Mouse (Mus musculus) heart, embryonic 14.5 days (tissue): Measurements from ENCODE around the gene Eci3. TPM values are rescaled to one million over a fixed set of nuclear protein-coding genes. Genes with fewer than 3 reads are reported as not detected.
A peak's percentile ranks its signal among the peaks of the same experiment; 100 is the strongest.

Experiments used
- ATAC-seq: fragments of 200-750 bp; cut with Nextera tagmentation; 2 replicates; pipeline ENCODE4 v1.8.0; 2017; ENCODE audit warnings: low read depth, moderate TSS enrichment; ENCODE audit not compliant: insufficient number of reproducible peaks, insufficient read depth, low FRiP score
- H3K27ac ChIP-seq, 2 experiments: fragments of 200-500 bp in 1 of 2; fragments of 300-500 bp in 1 of 2; sonication (generic) in 1 of 2; replicated peaks in 1 of 2; 2 replicates each; pipeline ENCODE4 v1.5.1; 2012 to 2014; ENCODE audit warnings: low read depth in 2 of 2, low read length in 2 of 2, control low read depth in 1 of 2, mild to moderate bottlenecking in 1 of 2, mixed read lengths in 1 of 2; ENCODE audit not compliant: control insufficient read depth in 1 of 2, insufficient read depth in 1 of 2
- H3K27me3 ChIP-seq: fragments of 300-500 bp; sonication (generic); 2 replicates; pipeline ENCODE4 v1.6.1; 2014; ENCODE audit warnings: mild to moderate bottlenecking, low read length, control low read depth; ENCODE audit not compliant: control insufficient read depth, insufficient read depth
- H3K36me3 ChIP-seq: fragments of 300-500 bp; sonication (generic); 2 replicates; pipeline ENCODE4 v1.6.1; 2014; ENCODE audit warnings: mild to moderate bottlenecking, control low read depth, low read length, mixed read lengths; ENCODE audit not compliant: control insufficient read depth, insufficient read depth
- H3K4me1 ChIP-seq, 2 experiments: fragments of 200-500 bp in 1 of 2; fragments of 300-500 bp in 1 of 2; sonication (generic) in 1 of 2; 2 replicates each; pipeline ENCODE4 v1.6.1; 2012 to 2014; ENCODE audit warnings: low read length in 2 of 2, control low read depth in 1 of 2, mixed read lengths in 1 of 2; ENCODE audit not compliant: control insufficient read depth in 2 of 2, insufficient read depth in 2 of 2
- H3K4me2 ChIP-seq: fragments of 300-500 bp; sonication (generic); 2 replicates; pipeline ENCODE4 v1.6.1; 2014; ENCODE audit warnings: mild to moderate bottlenecking, low read length
- H3K4me3 ChIP-seq, 2 experiments: fragments of 200-500 bp in 1 of 2; fragments of 300-500 bp in 1 of 2; sonication (generic) in 1 of 2; 2 replicates each; pipeline ENCODE4 v1.5.1; 2012 to 2014; ENCODE audit warnings: low read length in 2 of 2, mild to moderate bottlenecking in 2 of 2, control low read depth in 1 of 2, low read depth in 1 of 2, moderate library complexity in 1 of 2; ENCODE audit not compliant: control insufficient read depth in 1 of 2, insufficient read depth in 1 of 2
- H3K9ac ChIP-seq: fragments of 300-500 bp; sonication (generic); 2 replicates; pipeline ENCODE4 v1.6.1; 2014; ENCODE audit warnings: mild to moderate bottlenecking, low read length
- H3K9me3 ChIP-seq: fragments of 300-500 bp; sonication (generic); 2 replicates; pipeline ENCODE4 v1.6.1; 2016; ENCODE audit warnings: low read length, control low read depth; ENCODE audit not compliant: control insufficient read depth
- WGBS: fragments of 180-500 bp; shearing (Covaris S2); extraction: QIAGEN DNeasy Blood & Tissue Kit; methylation state at CpG from one replicate; pipeline ENCODE4 v1.1.7; 2014; 5-methylcytosine and 5-hydroxymethylcytosine counted together
- polyA plus RNA-seq: library from polyadenylated mRNA; unstranded; fragments of >200 nt; fragmentation: Nextera tagmentation; extraction: Ambion mirVana; gene quantifications from 2 replicates; pipeline ENCODE4 v1.2.1, GENCODE M21; 2014

Gene Eci3
- polyA plus RNA-seq = 0.49 and 0.66 TPM in 2 replicates

- Histone ChIP-seq H3K4me2 (peak within 1 kb of the TSS; percentile 87), H3K9ac (peak within 1 kb of the TSS; percentile 69), H3K4me1 (peaks cover 2 to 5% of the 10 kb centered on the region in 2 experiments; a peak in 3 of 4 replicates), H3K9me3 (no peaks in the 10 kb centered on the region), H3K27ac (no peak within 1 kb of the TSS), H3K4me3 (peak within 1 kb of the TSS; percentile 41 to 52), H3K36me3 (no peaks in the 10 kb centered on the region), H3K27me3 (peaks cover 9% of the 10 kb centered on the region; the same call in 1 of the 2 replicates)
- 3% methylated on average over 32 of the region's 32 CpGs for WGBS
- 0 out of 2 replicates have a peak, but pooled peaks have one; percentile 68 for ATAC-seq
Observed at GRCm38 (mm10) chr13:34963511-34964397, at the start of gene Eci3. Gene Eci3, minus strand, starts transcription at chr13:34963810.

- Histone ChIP-seq H3K9me3 (peaks cover 6% of the 10 kb centered on the region; the same call in 1 of the 2 replicates), H3K4me1 (peaks cover 2 to 18% of the 10 kb centered on the region in 2 experiments; a peak in 3 of 4 replicates), H3K27ac (no peak overlapping the region), H3K27me3 (no peaks in the 10 kb centered on the region), H3K4me2 (no peak overlapping the region), H3K36me3 (no peaks in the 10 kb centered on the region), H3K9ac (no peak overlapping the region), H3K4me3 (no peak overlapping the region)
- ATAC-seq = no peak
- 37% methylated on average over 2 of the region's 2 CpGs for WGBS
Observed at GRCm38 (mm10) chr13:34995925-34996324, 32.3 kb upstream of the Eci3 start.

GRCm38 (mm10) chr13:34993983-34994811 is 30.6 kb upstream of the Eci3 start:
- H3K9ac ChIP-seq = peak overlapping the region; percentile 77
- peaks cover 15% of the 10 kb centered on the region for H3K36me3 ChIP-seq
- peak; percentile 95 for ATAC-seq
- peak overlapping the region; percentile 77 to 96 for H3K27ac ChIP-seq
- peak overlapping the region; percentile 83 for H3K4me2 ChIP-seq
- H3K27me3 ChIP-seq = no peaks in the 10 kb centered on the region
- peaks cover 2 to 18% of the 10 kb centered on the region in 2 experiments; a peak in 3 of 4 replicates for H3K4me1 ChIP-seq
- H3K4me3 ChIP-seq = peak overlapping the region; percentile 50 to 91
- 1% methylated on average over 33 of the region's 33 CpGs for WGBS
- H3K9me3 ChIP-seq = peaks cover 6% of the 10 kb centered on the region; the same call in 1 of the 2 replicates

- peaks cover 6% of the 10 kb centered on the region; the same call in 1 of the 2 replicates for H3K9me3 ChIP-seq
- peak overlapping the region; percentile 77 to 96 for H3K27ac ChIP-seq
- H3K27me3 ChIP-seq = no peaks in the 10 kb centered on the region
- under 1% methylated on average over 22 of the region's 22 CpGs for WGBS
- H3K4me2 ChIP-seq = peak overlapping the region; percentile 83
- H3K9ac ChIP-seq = peak overlapping the region; percentile 77
- peak; percentile 54 for ATAC-seq
- peaks cover 21% of the 10 kb centered on the region for H3K36me3 ChIP-seq
- peak overlapping the region; percentile 50 to 91 for H3K4me3 ChIP-seq
- H3K4me1 ChIP-seq = peaks cover 2 to 18% of the 10 kb centered on the region in 2 experiments; a peak in 3 of 4 replicates
Observed at GRCm38 (mm10) chr13:34993595-34993982, 30.0 kb upstream of the Eci3 start.

GRCm38 (mm10) chr13:34993085-34993484 is 29.5 kb upstream of the Eci3 start:
- WGBS = 79% methylated on average over 4 of the region's 4 CpGs

GRCm38 (mm10) chr13:34991581-34992273 is 28.1 kb upstream of the Eci3 start:
- H3K9me3 ChIP-seq = no peaks in the 10 kb centered on the region
- H3K4me3 ChIP-seq = no peak overlapping the region
- no peaks in the 10 kb centered on the region for H3K27me3 ChIP-seq
- 61% methylated on average over 4 of the region's 4 CpGs for WGBS
- peaks cover 2 to 18% of the 10 kb centered on the region in 2 experiments; a peak in 3 of 4 replicates for H3K4me1 ChIP-seq
- H3K9ac ChIP-seq = no peak overlapping the region
- no peak overlapping the region for H3K4me2 ChIP-seq
- no peak for ATAC-seq
- H3K36me3 ChIP-seq = peaks cover 39% of the 10 kb centered on the region
- H3K27ac ChIP-seq = no peak overlapping the region

More at GRCm38 (mm10) chr13:34993085-34993484, 29.5 kb upstream of the Eci3 start:
- H3K9ac ChIP-seq = peak overlapping the region; percentile 77
- no peak for ATAC-seq
- peak overlapping the region; percentile 77 to 96; a peak in 2 of 4 replicates for H3K27ac ChIP-seq
- peaks cover 26% of the 10 kb centered on the region for H3K36me3 ChIP-seq
- peaks cover 5% of the 10 kb centered on the region; the same call in 1 of the 2 replicates for H3K9me3 ChIP-seq
- H3K4me3 ChIP-seq = peak overlapping the region; percentile 50 to 91; a peak in 3 of 4 replicates
- peaks cover 2 to 18% of the 10 kb centered on the region in 2 experiments; a peak in 3 of 4 replicates for H3K4me1 ChIP-seq
- no peaks in the 10 kb centered on the region for H3K27me3 ChIP-seq
- peak overlapping the region; percentile 83 for H3K4me2 ChIP-seq
